Mouse (Mus musculus): ENCODE measurements at regions not wholly inside any gene's neighbourhood (a gene's known extent, or its start where the extent isn't known, plus 50 kb on each side); places are given as distances from the start of the nearest gene placed in this dataset.

GRCm38 (mm10) chr10:46733760-46734265 lies 1156.2 kb downstream of the Hace1 start:
- no peak for TF ChIP-seq ZKSCAN1 (IDR thresholded peaks at IDR 0.05; ENCODE audit: borderline replicate concordance, low read depth, low read length)
- TF ChIP-seq NELFE (IDR thresholded peaks at IDR 0.05; ENCODE audit: low read depth, low read length), result no peak
- no peak for TF ChIP-seq E2F4 (IDR thresholded peaks at IDR 0.05; ENCODE audit: insufficient replicate concordance, low read depth, low read length)
- TF ChIP-seq POLR2AphosphoS2 (IDR thresholded peaks at IDR 0.05; ENCODE audit: low read depth, low read length), result no peak
- no peak for TF ChIP-seq JUN (IDR thresholded peaks at IDR 0.05; ENCODE audit: insufficient read depth, low read depth, low read length)
- TF ChIP-seq SMC3 (IDR thresholded peaks at IDR 0.05; ENCODE audit: low read depth, low read length), result no peak
- TF ChIP-seq CHD2 (IDR thresholded peaks at IDR 0.05; ENCODE audit: low read length), result no peak
- no peak for TF ChIP-seq TBP (conservative IDR thresholded peaks at IDR 0.05; ENCODE audit: low read depth, low read length)
- no peak for TF ChIP-seq CHD1 (IDR thresholded peaks at IDR 0.05; ENCODE audit: low read depth, low read length)
- H3K27me3 ChIP-seq (replicated peaks), result no peaks in the 10 kb centered on the region
- no peaks in the 10 kb centered on the region for H3K79me2 ChIP-seq (replicated peaks; ENCODE audit: control insufficient read depth, extremely low read depth, insufficient read depth, poor library complexity, severe bottlenecking)
- DNase-seq (ENCODE audit: extremely low read depth), result no peak
- in situ Hi-C loops (cut with MboI; ENCODE audit: low pct_ligation_motif_present, low pct_unique_long_range_greater_than_20kb, low sequenced_read_pairs), result no loop called here
- H3K9me3 ChIP-seq (replicated peaks; ENCODE audit: low read length), result no peaks in the 10 kb centered on the region
- no peak overlapping the region for H3K4me2 ChIP-seq (ENCODE audit: insufficient read depth, low read depth, poor library complexity, severe bottlenecking)
- no peaks in the 10 kb centered on the region for H3K36me3 ChIP-seq (replicated peaks in 1 of 2; ENCODE audit: control insufficient read depth in 1 of 2, insufficient read depth in 1 of 2, low read length in 1 of 2)
- no peak overlapping the region for H3K27ac ChIP-seq (ENCODE audit: insufficient read depth, low read depth)
- dilution Hi-C loops (cut with MboI; ENCODE audit: extremely low pct_ligation_motif_present, extremely low pct_unique_long_range_greater_than_20kb, low sequenced_read_pairs), result no loop called here
- no peak overlapping the region for H3K4me3 ChIP-seq (replicated peaks in 1 of 3; ENCODE audit: low read depth in 2 of 3, low read length in 2 of 3, poor library complexity in 1 of 3)
- H3K9ac ChIP-seq (ENCODE audit: insufficient read depth, low read depth), result no peak overlapping the region
- no peaks in the 10 kb centered on the region for H3K4me1 ChIP-seq (ENCODE audit: control insufficient read depth in 1 of 2, insufficient read depth in 2 of 2)

GRCm38 (mm10) chr10:46741098-46741497 lies 1163.5 kb downstream of the Hace1 start:
- DNase-seq (ENCODE audit: extremely low read depth), result no peak
- no peaks in the 10 kb centered on the region for H3K36me3 ChIP-seq (replicated peaks in 1 of 2; ENCODE audit: control insufficient read depth in 1 of 2, insufficient read depth in 1 of 2, low read length in 1 of 2)
- no peak overlapping the region for H3K4me2 ChIP-seq (ENCODE audit: insufficient read depth, low read depth, poor library complexity, severe bottlenecking)
- TF ChIP-seq MAFK (IDR thresholded peaks at IDR 0.05; ENCODE audit: insufficient replicate concordance, low read length) (no peak), SMC3 (IDR thresholded peaks at IDR 0.05; ENCODE audit: low read depth, low read length) (no peak), ELF1 (IDR thresholded peaks at IDR 0.05; ENCODE audit: low read depth, low read length) (no peak), ZNF384 (IDR thresholded peaks at IDR 0.05; ENCODE audit: low read depth, low read length) (no peak), NELFE (IDR thresholded peaks at IDR 0.05; ENCODE audit: low read depth, low read length) (no peak), PAX5 (IDR thresholded peaks at IDR 0.05; ENCODE audit: low read length) (no peak), EP300 (IDR thresholded peaks at IDR 0.05; ENCODE audit: low read length) (no peak), MXI1 (IDR thresholded peaks at IDR 0.05; ENCODE audit: low read depth, low read length) (no peak)
- H3K9me3 ChIP-seq (replicated peaks; ENCODE audit: low read length), result no peaks in the 10 kb centered on the region
- no peaks in the 10 kb centered on the region for H3K27me3 ChIP-seq (replicated peaks)
- H3K9ac ChIP-seq (ENCODE audit: insufficient read depth, low read depth), result no peak overlapping the region
- H3K4me1 ChIP-seq (ENCODE audit: control insufficient read depth in 1 of 2, insufficient read depth in 2 of 2), result no peaks in the 10 kb centered on the region
- no peaks in the 10 kb centered on the region for H3K79me2 ChIP-seq (replicated peaks; ENCODE audit: control insufficient read depth, extremely low read depth, insufficient read depth, poor library complexity, severe bottlenecking)
- in situ Hi-C loops (cut with MboI; ENCODE audit: low pct_ligation_motif_present, low pct_unique_long_range_greater_than_20kb, low sequenced_read_pairs), result no loop called here
- dilution Hi-C loops (cut with MboI; ENCODE audit: extremely low pct_ligation_motif_present, extremely low pct_unique_long_range_greater_than_20kb, low sequenced_read_pairs), result no loop called here
- no peak overlapping the region for H3K4me3 ChIP-seq (replicated peaks in 1 of 3; ENCODE audit: low read depth in 2 of 3, low read length in 2 of 3, poor library complexity in 1 of 3)
- H3K27ac ChIP-seq (ENCODE audit: insufficient read depth, low read depth), result no peak overlapping the region

All from CH12.LX (cell line).